Mouse (Mus musculus): ENCODE measurements around the gene Tagln3. TPM values are rescaled to one million over a fixed set of nuclear protein-coding genes. Genes with fewer than 3 reads are reported as not detected.

The Tagln3 gene
- polyA plus RNA-seq, 1 experiment = 0.30 TPM

- Histone ChIP-seq H3K27ac (ENCODE audit: control insufficient read depth, insufficient read depth, low read depth, low read length) (no peak overlapping the region), H3K4me1 (ENCODE audit: control insufficient read depth, insufficient read depth, low read length) (peaks cover 7% of the 10 kb centered on the region), H3K4me3 (ENCODE audit: control insufficient read depth, low read depth, low read length) (no peak overlapping the region), H3K36me3 (ENCODE audit: control insufficient read depth, insufficient read depth, low read length) (no peaks in the 10 kb centered on the region), H3K27me3 (ENCODE audit: control insufficient read depth, insufficient read depth, low read length) (no peaks in the 10 kb centered on the region; the same call in 1 of the 2 replicates)
- TF ChIP-seq POLR2A (IDR thresholded peaks at IDR 0.05; ENCODE audit: control insufficient read depth, low read depth, low read length) = no peak
Observed at GRCm38 (mm10) chr16:45720022-45720630, 4.3 kb downstream of the Tagln3 start.

GRCm38 (mm10) chr16:45718296-45718695 is 6.1 kb downstream of the Tagln3 start:
- Histone ChIP-seq H3K4me3 (ENCODE audit: control insufficient read depth, low read depth, low read length) (no peak overlapping the region), H3K27ac (ENCODE audit: control insufficient read depth, insufficient read depth, low read depth, low read length) (no peak overlapping the region), H3K4me1 (ENCODE audit: control insufficient read depth, insufficient read depth, low read length) (no peaks in the 10 kb centered on the region), H3K36me3 (ENCODE audit: control insufficient read depth, insufficient read depth, low read length) (no peaks in the 10 kb centered on the region), H3K27me3 (ENCODE audit: control insufficient read depth, insufficient read depth, low read length) (no peaks in the 10 kb centered on the region)
- no peak for TF ChIP-seq POLR2A (IDR thresholded peaks at IDR 0.05; ENCODE audit: control insufficient read depth, low read depth, low read length)
- no peak for TF ChIP-seq CTCF (IDR thresholded peaks at IDR 0.05; ENCODE audit: control insufficient read depth, insufficient read depth, insufficient replicate concordance, low read depth, low read length)

GRCm38 (mm10) chr16:45714489-45715150 is 9.8 kb downstream of the Tagln3 start:
- no peaks in the 10 kb centered on the region for H3K36me3 ChIP-seq (ENCODE audit: control insufficient read depth, insufficient read depth, low read length)
- no peak overlapping the region for H3K4me3 ChIP-seq (ENCODE audit: control insufficient read depth, low read depth, low read length)
- H3K27ac ChIP-seq (ENCODE audit: control insufficient read depth, insufficient read depth, low read depth, low read length) = no peak overlapping the region
- H3K27me3 ChIP-seq (ENCODE audit: control insufficient read depth, insufficient read depth, low read length) = no peaks in the 10 kb centered on the region
- TF ChIP-seq POLR2A (IDR thresholded peaks at IDR 0.05; ENCODE audit: control insufficient read depth, low read depth, low read length) (no peak), CTCF (IDR thresholded peaks at IDR 0.05; ENCODE audit: control insufficient read depth, insufficient read depth, insufficient replicate concordance, low read depth, low read length) (no peak)
- H3K4me1 ChIP-seq (ENCODE audit: control insufficient read depth, insufficient read depth, low read length) = no peaks in the 10 kb centered on the region

- H3K27ac ChIP-seq (ENCODE audit: control insufficient read depth, insufficient read depth, low read depth, low read length) = no peak overlapping the region
- H3K4me1 ChIP-seq (ENCODE audit: control insufficient read depth, insufficient read depth, low read length) = no peaks in the 10 kb centered on the region
- H3K27me3 ChIP-seq (ENCODE audit: control insufficient read depth, insufficient read depth, low read length) = no peaks in the 10 kb centered on the region
- no peak overlapping the region; the same call in 1 of the 2 replicates for H3K4me3 ChIP-seq (ENCODE audit: control insufficient read depth, low read depth, low read length)
- no peaks in the 10 kb centered on the region for H3K36me3 ChIP-seq (ENCODE audit: control insufficient read depth, insufficient read depth, low read length)
- TF ChIP-seq CTCF (IDR thresholded peaks at IDR 0.05; ENCODE audit: control insufficient read depth, insufficient read depth, insufficient replicate concordance, low read depth, low read length) (no peak), POLR2A (IDR thresholded peaks at IDR 0.05; ENCODE audit: control insufficient read depth, low read depth, low read length) (no peak)
Observed at GRCm38 (mm10) chr16:45713878-45714277, 10.5 kb downstream of the Tagln3 start.

GRCm38 (mm10) chr16:45713261-45713660 is 11.1 kb downstream of the Tagln3 start:
- H3K4me1 ChIP-seq (ENCODE audit: control insufficient read depth, insufficient read depth, low read length) = no peaks in the 10 kb centered on the region
- H3K36me3 ChIP-seq (ENCODE audit: control insufficient read depth, insufficient read depth, low read length) = no peaks in the 10 kb centered on the region
- H3K27ac ChIP-seq (ENCODE audit: control insufficient read depth, insufficient read depth, low read depth, low read length) = no peak overlapping the region
- H3K27me3 ChIP-seq (ENCODE audit: control insufficient read depth, insufficient read depth, low read length) = no peaks in the 10 kb centered on the region
- no peak overlapping the region for H3K4me3 ChIP-seq (ENCODE audit: control insufficient read depth, low read depth, low read length)
- no peak for TF ChIP-seq CTCF (IDR thresholded peaks at IDR 0.05; ENCODE audit: control insufficient read depth, insufficient read depth, insufficient replicate concordance, low read depth, low read length)
- no peak for TF ChIP-seq POLR2A (IDR thresholded peaks at IDR 0.05; ENCODE audit: control insufficient read depth, low read depth, low read length)

GRCm38 (mm10) chr16:45711263-45711662 is 13.1 kb downstream of the Tagln3 start:
- TF ChIP-seq CTCF (IDR thresholded peaks at IDR 0.05; ENCODE audit: control insufficient read depth, insufficient read depth, insufficient replicate concordance, low read depth, low read length) (peak; percentile 29; the same call in 1 of the 2 replicates), POLR2A (IDR thresholded peaks at IDR 0.05; ENCODE audit: control insufficient read depth, low read depth, low read length) (no peak)
- Histone ChIP-seq H3K4me3 (ENCODE audit: control insufficient read depth, low read depth, low read length) (no peak overlapping the region), H3K27me3 (ENCODE audit: control insufficient read depth, insufficient read depth, low read length) (no peaks in the 10 kb centered on the region), H3K4me1 (ENCODE audit: control insufficient read depth, insufficient read depth, low read length) (no peaks in the 10 kb centered on the region), H3K36me3 (ENCODE audit: control insufficient read depth, insufficient read depth, low read length) (no peaks in the 10 kb centered on the region), H3K27ac (ENCODE audit: control insufficient read depth, insufficient read depth, low read depth, low read length) (no peak overlapping the region)

- H3K4me3 ChIP-seq (ENCODE audit: control insufficient read depth, low read depth, low read length) = no peak overlapping the region
- TF ChIP-seq CTCF (IDR thresholded peaks at IDR 0.05; ENCODE audit: control insufficient read depth, insufficient read depth, insufficient replicate concordance, low read depth, low read length) (no peak), POLR2A (IDR thresholded peaks at IDR 0.05; ENCODE audit: control insufficient read depth, low read depth, low read length) (no peak)
- H3K36me3 ChIP-seq (ENCODE audit: control insufficient read depth, insufficient read depth, low read length) = no peaks in the 10 kb centered on the region
- no peak overlapping the region for H3K27ac ChIP-seq (ENCODE audit: control insufficient read depth, insufficient read depth, low read depth, low read length)
- no peaks in the 10 kb centered on the region for H3K4me1 ChIP-seq (ENCODE audit: control insufficient read depth, insufficient read depth, low read length)
- H3K27me3 ChIP-seq (ENCODE audit: control insufficient read depth, insufficient read depth, low read length) = no peaks in the 10 kb centered on the region
Observed at GRCm38 (mm10) chr16:45699301-45699700, 25.1 kb downstream of the Tagln3 start.
